Mouse (Mus musculus): Measurements from ENCODE around the gene Isg20. TPM values are rescaled to one million over a fixed set of nuclear protein-coding genes. Genes with fewer than 3 reads are reported as not detected.

Gene Isg20
- polyA plus RNA-seq (2014; fragmentation: Nextera tagmentation; extraction: Ambion mirVana) = 2.8 and 4.0 TPM in 2 replicates

- Histone ChIP-seq H3K36me3 (ENCODE audit: insufficient read depth) (0 out of 2 replicates have a peak, but pooled peaks cover 7% of the 10 kb centered on the region), H3K4me2 (peak within 1 kb of the TSS; percentile 60), H3K4me3 (ENCODE audit: low read depth, low read length) (peak within 1 kb of the TSS; percentile 18), H3K9me3 (ENCODE audit: low read depth, low read length) (no peaks in the 10 kb centered on the region), H3K27ac (ENCODE audit: low read depth) (peak within 1 kb of the TSS; percentile 22; the same call in 1 of the 2 replicates), H3K9ac (peak within 1 kb of the TSS; percentile 22; the same call in 1 of the 2 replicates), H3K27me3 (ENCODE audit: insufficient read depth, low read length) (no peaks in the 10 kb centered on the region), H3K4me1 (ENCODE audit: insufficient read depth) (0 out of 2 replicates have a peak, but pooled peaks cover 6% of the 10 kb centered on the region)
- ATAC-seq (ENCODE audit: insufficient read depth) (no peak), DNase-seq (no peak)
- 55% methylated on average over 5 of the region's 5 CpGs for WGBS
- TF ChIP-seq CTCF (IDR thresholded peaks at IDR 0.05; ENCODE audit: low read depth) = no peak
Measured at GRCm38 (mm10) chr7:78912974-78913474, at the start of gene Isg20. Gene Isg20 (plus strand): TSS chr7:78913424.

DNA sequence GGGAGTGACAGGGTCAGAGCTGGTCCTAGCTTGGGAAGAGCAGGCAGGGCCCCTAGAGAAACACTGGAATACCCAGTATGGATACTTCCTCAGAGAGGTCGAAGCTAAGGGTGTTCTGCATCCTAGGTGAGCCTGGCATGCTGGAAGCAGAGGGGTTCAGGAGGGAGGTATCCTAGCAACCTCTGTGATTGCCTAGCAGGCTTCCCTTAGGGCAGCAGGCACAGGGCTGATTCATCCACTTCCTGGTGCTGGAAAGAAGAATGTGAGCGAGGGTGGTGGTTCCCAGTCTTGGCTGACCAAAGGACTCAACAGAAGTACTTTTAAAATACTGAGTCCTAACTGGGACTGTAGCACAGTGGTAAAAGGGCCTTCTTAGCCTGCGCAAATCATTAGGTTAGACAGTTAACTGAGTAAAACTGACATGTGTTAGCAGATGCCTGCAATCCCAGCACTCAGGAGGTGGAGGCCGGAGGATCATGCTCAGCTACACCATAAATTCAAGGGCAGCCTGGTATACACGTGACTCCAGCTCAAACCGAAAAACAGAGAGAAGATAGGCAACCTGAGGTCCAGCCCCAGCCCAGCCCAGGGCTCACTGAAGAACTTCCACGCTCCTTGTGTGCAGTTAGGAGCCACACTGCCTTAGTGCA, 49.3 kb upstream of the Isg20 start:
- Histone ChIP-seq H3K4me2 (no peak overlapping the region), H3K9ac (no peak overlapping the region), H3K4me3 (ENCODE audit: low read depth, low read length) (no peak overlapping the region), H3K27ac (ENCODE audit: low read depth) (no peak overlapping the region), H3K27me3 (ENCODE audit: insufficient read depth, low read length) (no peaks in the 10 kb centered on the region), H3K36me3 (ENCODE audit: insufficient read depth) (no peaks in the 10 kb centered on the region), H3K9me3 (ENCODE audit: low read depth, low read length) (no peaks in the 10 kb centered on the region), H3K4me1 (ENCODE audit: insufficient read depth) (no peaks in the 10 kb centered on the region)
- ATAC-seq (ENCODE audit: insufficient read depth) (no peak), DNase-seq (no peak)
- TF ChIP-seq CTCF (IDR thresholded peaks at IDR 0.05; ENCODE audit: low read depth) = no peak
- WGBS = 59% methylated on average over 7 of the region's 7 CpGs

GRCm38 (mm10) chr7:78864446-78864802, 48.8 kb upstream of the Isg20 start:
- TF ChIP-seq CTCF (IDR thresholded peaks at IDR 0.05; ENCODE audit: low read depth) = no peak
- Histone ChIP-seq H3K4me3 (ENCODE audit: low read depth, low read length) (no peak overlapping the region), H3K9me3 (ENCODE audit: low read depth, low read length) (no peaks in the 10 kb centered on the region), H3K27ac (ENCODE audit: low read depth) (no peak overlapping the region), H3K36me3 (ENCODE audit: insufficient read depth) (no peaks in the 10 kb centered on the region), H3K9ac (no peak overlapping the region), H3K27me3 (ENCODE audit: insufficient read depth, low read length) (no peaks in the 10 kb centered on the region), H3K4me1 (ENCODE audit: insufficient read depth) (no peaks in the 10 kb centered on the region), H3K4me2 (no peak overlapping the region)
- DNase-seq (no peak), ATAC-seq (ENCODE audit: insufficient read depth) (no peak)
- WGBS = 47% methylated on average over 4 of the region's 4 CpGs

GRCm38 (mm10) chr7:78865212-78865949, 47.8 kb upstream of the Isg20 start:
- H3K27ac ChIP-seq (ENCODE audit: low read depth) = no peak overlapping the region
- H3K9me3 ChIP-seq (ENCODE audit: low read depth, low read length) = no peaks in the 10 kb centered on the region
- no peak overlapping the region for H3K9ac ChIP-seq
- WGBS = 20% methylated on average over 12 of the region's 12 CpGs
- TF ChIP-seq CTCF (IDR thresholded peaks at IDR 0.05; ENCODE audit: low read depth) = no peak
- H3K4me3 ChIP-seq (ENCODE audit: low read depth, low read length) = no peak overlapping the region
- no peaks in the 10 kb centered on the region for H3K27me3 ChIP-seq (ENCODE audit: insufficient read depth, low read length)
- H3K4me1 ChIP-seq (ENCODE audit: insufficient read depth) = no peaks in the 10 kb centered on the region
- DNase-seq (no peak), ATAC-seq (ENCODE audit: insufficient read depth) (0 out of 2 replicates have a peak, but pooled peaks have one; percentile 11)
- H3K4me2 ChIP-seq = no peak overlapping the region
- no peaks in the 10 kb centered on the region for H3K36me3 ChIP-seq (ENCODE audit: insufficient read depth)

DNA sequence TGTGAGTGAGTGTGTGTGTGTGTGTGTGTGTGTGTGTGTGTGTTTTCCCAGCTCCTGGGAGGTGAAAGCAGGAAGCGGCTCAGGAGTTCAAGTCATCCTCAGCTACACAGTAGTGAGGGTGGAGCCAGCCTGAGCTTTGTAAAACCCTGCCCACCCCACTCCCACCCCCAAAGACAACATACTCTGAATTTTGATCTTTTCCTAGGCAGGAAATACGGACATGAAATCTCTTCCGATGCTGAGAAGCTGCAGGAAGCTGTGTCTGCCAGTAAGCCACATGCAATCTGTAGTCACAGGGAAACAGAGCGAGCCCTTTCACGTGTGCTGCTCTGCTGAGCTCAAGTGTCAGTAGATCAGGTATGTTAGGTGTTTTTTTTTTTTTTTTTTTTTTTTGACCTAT, 44.5 kb upstream of the Isg20 start:
- no peaks in the 10 kb centered on the region for H3K9me3 ChIP-seq (ENCODE audit: low read depth, low read length)
- H3K27me3 ChIP-seq (ENCODE audit: insufficient read depth, low read length) = no peaks in the 10 kb centered on the region
- TF ChIP-seq CTCF (IDR thresholded peaks at IDR 0.05; ENCODE audit: low read depth) = no peak
- H3K36me3 ChIP-seq (ENCODE audit: insufficient read depth) = no peaks in the 10 kb centered on the region
- H3K27ac ChIP-seq (ENCODE audit: low read depth) = no peak overlapping the region
- ATAC-seq (ENCODE audit: insufficient read depth) = no peak
- H3K4me3 ChIP-seq (ENCODE audit: low read depth, low read length) = no peak overlapping the region
- no peaks in the 10 kb centered on the region for H3K4me1 ChIP-seq (ENCODE audit: insufficient read depth)
- no peak for DNase-seq
- no peak overlapping the region for H3K4me2 ChIP-seq
- no peak overlapping the region for H3K9ac ChIP-seq
- WGBS = 56% methylated on average over 4 of the region's 5 CpGs

- DNase-seq (no peak), ATAC-seq (ENCODE audit: insufficient read depth) (no peak)
- Histone ChIP-seq H3K4me2 (no peak overlapping the region), H3K36me3 (ENCODE audit: insufficient read depth) (no peaks in the 10 kb centered on the region), H3K4me1 (ENCODE audit: insufficient read depth) (no peaks in the 10 kb centered on the region), H3K4me3 (ENCODE audit: low read depth, low read length) (no peak overlapping the region), H3K9me3 (ENCODE audit: low read depth, low read length) (no peaks in the 10 kb centered on the region), H3K27ac (ENCODE audit: low read depth) (no peak overlapping the region), H3K27me3 (ENCODE audit: insufficient read depth, low read length) (no peaks in the 10 kb centered on the region), H3K9ac (no peak overlapping the region)
- WGBS = 76% methylated on average over 6 of the region's 6 CpGs
- no peak for TF ChIP-seq CTCF (IDR thresholded peaks at IDR 0.05; ENCODE audit: low read depth)
Measured at GRCm38 (mm10) chr7:78872366-78872765, 40.9 kb upstream of the Isg20 start.

- no peak for TF ChIP-seq CTCF (IDR thresholded peaks at IDR 0.05; ENCODE audit: low read depth)
- Histone ChIP-seq H3K27ac (ENCODE audit: low read depth) (no peak overlapping the region), H3K36me3 (ENCODE audit: insufficient read depth) (no peaks in the 10 kb centered on the region), H3K9ac (no peak overlapping the region), H3K4me1 (ENCODE audit: insufficient read depth) (no peaks in the 10 kb centered on the region), H3K27me3 (ENCODE audit: insufficient read depth, low read length) (no peaks in the 10 kb centered on the region), H3K4me3 (ENCODE audit: low read depth, low read length) (no peak overlapping the region), H3K9me3 (ENCODE audit: low read depth, low read length) (no peaks in the 10 kb centered on the region), H3K4me2 (no peak overlapping the region)
- ATAC-seq (ENCODE audit: insufficient read depth) = no peak
- DNase-seq = no peak
- 59% methylated on average over 5 of the region's 5 CpGs for WGBS
Measured at GRCm38 (mm10) chr7:78872831-78873230, 40.4 kb upstream of the Isg20 start.
